Mouse (Mus musculus) embryonic facial prominence, embryonic 10.5 days (tissue): ENCODE measurements around the gene Ulk3. TPM values are rescaled to one million over a fixed set of nuclear protein-coding genes. Genes with fewer than 3 reads are reported as not detected.

Experiments used
- DNase-seq: peaks from one replicate; pipeline ENCODE4 v3.0.0-alpha.2; 2017; ENCODE audit warnings: low spot score
- H3K27ac ChIP-seq: fragments of 300-500 bp; sonication (generic); replicated peaks from 2 replicates; pipeline ENCODE4 v1.5.1; 2016; ENCODE audit warnings: mild to moderate bottlenecking
- H3K27me3 ChIP-seq: fragments of 300-500 bp; sonication (generic); replicated peaks from 2 replicates; pipeline ENCODE4 v1.6.1; 2016; ENCODE audit warnings: low read depth, mild to moderate bottlenecking; ENCODE audit not compliant: poor library complexity, severe bottlenecking
- H3K36me3 ChIP-seq: fragments of 300-500 bp; sonication (generic); replicated peaks from 2 replicates; pipeline ENCODE4 v1.6.1; 2016; ENCODE audit warnings: mild to moderate bottlenecking, moderate library complexity
- H3K4me1 ChIP-seq: fragments of 300-500 bp; sonication (generic); 2 replicates; pipeline ENCODE4 v1.6.1; 2016
- H3K4me3 ChIP-seq: fragments of 300-500 bp; sonication (generic); 2 replicates; pipeline ENCODE4 v1.5.1; 2016; ENCODE audit warnings: mild to moderate bottlenecking, moderate library complexity
- H3K9me3 ChIP-seq: fragments of 300-500 bp; sonication (generic); 2 replicates; pipeline ENCODE4 v1.6.1; 2016; ENCODE audit warnings: mild to moderate bottlenecking
- WGBS: fragments of 180-500 bp; shearing (Covaris S2); methylation state at CpG from one replicate; pipeline ENCODE4 v1.1.7; 2016; 5-methylcytosine and 5-hydroxymethylcytosine counted together
- polyA plus RNA-seq: library from polyadenylated mRNA; unstranded; fragments of >200 nt; fragmentation: Nextera tagmentation; extraction: Ambion mirVana; gene quantifications from 2 replicates; pipeline ENCODE4 v1.2.1, GENCODE M21; 2016

Ulk3 gene
- polyA plus RNA-seq, 1 experiment from 2014 or later: 16.4 TPM

DNA sequence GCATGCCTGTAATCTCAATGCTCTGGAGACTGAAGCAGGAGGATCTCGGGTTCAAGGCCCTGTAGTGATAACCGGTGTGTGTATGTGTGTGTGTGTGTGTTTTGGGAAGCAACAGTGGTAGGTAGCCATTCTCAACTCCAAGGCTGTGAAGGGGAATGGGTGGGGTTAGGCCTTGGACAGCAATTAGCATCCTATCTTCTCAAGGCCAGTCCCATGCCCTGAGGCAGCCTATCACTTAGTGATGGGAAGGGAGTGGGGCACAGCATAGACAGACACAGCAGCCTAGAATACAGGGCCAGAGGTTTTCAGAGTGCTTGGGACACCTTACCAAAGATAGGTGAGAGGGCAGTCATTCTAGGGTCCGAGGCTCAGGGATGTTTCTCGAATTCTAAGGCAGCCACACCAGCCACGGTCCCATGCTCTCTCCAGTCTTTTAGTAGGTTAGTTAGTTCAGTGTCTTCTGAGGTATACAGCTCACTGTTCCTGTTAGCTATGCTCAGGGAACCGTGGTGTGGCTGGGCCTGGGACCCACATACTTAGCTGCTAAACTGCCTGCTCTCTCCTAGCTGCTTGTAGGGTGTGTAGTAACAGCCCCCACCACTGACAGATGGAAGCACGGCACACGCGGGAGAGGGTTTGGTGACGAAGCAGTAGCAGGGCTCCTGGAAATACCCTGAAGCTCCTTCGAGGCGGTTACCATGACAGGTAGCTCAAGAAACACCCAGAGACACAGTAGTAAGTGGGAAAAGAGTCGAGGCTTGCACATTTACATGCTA is 52.7 kb downstream of the Ulk3 start:
- no peak for DNase-seq
- Histone ChIP-seq H3K36me3 (peaks cover 28% of the 10 kb centered on the region), H3K4me3 (no peak overlapping the region), H3K27me3 (0 out of 2 replicates have a peak, but pooled peaks cover under 1% of the 10 kb centered on the region), H3K9me3 (no peaks in the 10 kb centered on the region), H3K27ac (no peak overlapping the region), H3K4me1 (peaks cover 87% of the 10 kb centered on the region)
- WGBS: 83% methylated on average over 13 of the region's 13 CpGs

- Histone ChIP-seq H3K4me3 (peak overlapping the region; percentile 99), H3K27me3 (0 out of 2 replicates have a peak, but pooled peaks cover 5% of the 10 kb centered on the region), H3K4me1 (peaks cover 79% of the 10 kb centered on the region), H3K9me3 (no peaks in the 10 kb centered on the region), H3K36me3 (peaks cover 21% of the 10 kb centered on the region), H3K27ac (peak overlapping the region; percentile 99)
- WGBS: 66% methylated on average over 9 of the region's 9 CpGs
- no peak for DNase-seq
Measured at GRCm38 (mm10) chr9:57643169-57643855, 54.1 kb downstream of the Ulk3 start.

DNA sequence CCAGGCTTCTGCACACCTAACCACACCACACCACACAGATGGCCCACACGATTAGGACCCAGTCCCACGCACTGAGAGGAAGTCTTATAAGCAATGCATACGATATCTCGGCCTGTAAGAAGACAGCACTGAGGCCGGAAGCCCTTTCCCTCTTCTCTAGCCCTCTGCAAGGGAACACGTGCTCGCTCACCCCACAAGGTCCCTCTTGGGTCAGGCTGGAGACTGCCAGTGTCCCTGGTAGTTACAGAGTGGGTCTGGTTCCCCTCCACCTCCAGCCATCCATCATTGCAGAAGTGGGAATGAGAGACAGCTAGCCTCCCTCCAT is 54.6 kb downstream of the Ulk3 start:
- WGBS: 58% methylated on average over 7 of the region's 7 CpGs
- Histone ChIP-seq H3K9me3 (no peaks in the 10 kb centered on the region), H3K36me3 (peaks cover 21% of the 10 kb centered on the region), H3K4me3 (peak overlapping the region; percentile 99), H3K27ac (peak overlapping the region; percentile 99), H3K27me3 (0 out of 2 replicates have a peak, but pooled peaks cover 5% of the 10 kb centered on the region), H3K4me1 (peaks cover 78% of the 10 kb centered on the region)
- no peak for DNase-seq

DNA sequence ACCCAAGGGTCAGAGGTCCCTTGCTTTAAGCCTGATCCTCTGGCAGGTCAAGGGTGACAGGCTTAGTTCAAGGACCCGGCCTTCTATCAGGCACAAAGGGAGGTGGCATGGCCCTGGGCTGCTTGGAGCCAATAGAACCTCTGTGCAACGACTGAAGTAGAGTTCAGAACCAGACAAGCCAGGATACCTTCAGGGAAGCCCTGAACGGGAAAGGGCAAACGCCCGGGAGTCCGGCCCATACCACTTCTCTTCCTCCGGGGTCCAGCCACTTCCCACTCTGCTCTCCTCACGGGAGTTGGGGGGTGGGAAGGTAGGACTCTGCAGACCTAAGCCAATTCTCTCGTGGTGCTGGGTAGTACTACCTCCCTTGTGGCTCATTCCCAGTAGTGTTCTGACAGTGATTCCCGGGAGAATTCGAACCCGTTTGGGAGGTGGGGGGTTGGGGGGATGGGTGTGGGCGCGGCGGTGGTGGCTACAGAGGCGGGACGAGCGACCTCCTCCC is 55.2 kb downstream of the Ulk3 start:
- Histone ChIP-seq H3K27me3 (0 out of 2 replicates have a peak, but pooled peaks cover 5% of the 10 kb centered on the region), H3K9me3 (no peaks in the 10 kb centered on the region), H3K27ac (peak overlapping the region; percentile 99), H3K36me3 (peaks cover 21% of the 10 kb centered on the region), H3K4me3 (peak overlapping the region; percentile 99), H3K4me1 (peaks cover 72% of the 10 kb centered on the region)
- under 1% methylated on average over 18 of the region's 18 CpGs for WGBS
- DNase-seq: no peak

GRCm38 (mm10) chr9:57644944-57645893 is 56.0 kb downstream of the Ulk3 start:
- under 1% methylated on average over 85 of the region's 85 CpGs for WGBS
- H3K27ac ChIP-seq: peak overlapping the region; percentile 99
- peaks cover 21% of the 10 kb centered on the region for H3K36me3 ChIP-seq
- no peaks in the 10 kb centered on the region for H3K9me3 ChIP-seq
- peak overlapping the region; percentile 99 for H3K4me3 ChIP-seq
- peaks cover 66% of the 10 kb centered on the region for H3K4me1 ChIP-seq
- H3K27me3 ChIP-seq: 0 out of 2 replicates have a peak, but pooled peaks cover 5% of the 10 kb centered on the region
- DNase-seq: peak; percentile 95

Other genes with a start within 250 kb of the Ulk3 start
- gene Ppcdc, start 149.3 kb upstream of the Ulk3 start, polyA plus RNA-seq: 20.8 and 25.4 TPM in 2 replicates
- 9.3 and 9.6 TPM in 2 replicates for gene Scamp5, start 121.4 kb upstream of the Ulk3 start, polyA plus RNA-seq
- gene Rpp25, start 85.4 kb upstream of the Ulk3 start, polyA plus RNA-seq: 1.6 and 1.7 TPM in 2 replicates
- gene Cox5a, start 68.2 kb upstream of the Ulk3 start, polyA plus RNA-seq: 664 and 702 TPM in 2 replicates
- gene Fam219b, start 51.9 kb upstream of the Ulk3 start, polyA plus RNA-seq: 17.1 and 17.7 TPM in 2 replicates
- gene Mpi, start 36.7 kb upstream of the Ulk3 start, polyA plus RNA-seq: 58.7 and 61.7 TPM in 2 replicates
- gene Scamp2, start 28.5 kb upstream of the Ulk3 start, polyA plus RNA-seq: 44.1 and 45.3 TPM in 2 replicates
- 1.6 and 1.8 TPM in 2 replicates for gene Cplx3, start 16.8 kb downstream of the Ulk3 start, polyA plus RNA-seq
- not detected in 2 replicates for gene Lman1l, start 31.3 kb downstream of the Ulk3 start, polyA plus RNA-seq
- gene Csk, start 64.2 kb downstream of the Ulk3 start, polyA plus RNA-seq: 33.2 and 38.3 TPM in 2 replicates
- gene Cyp1a2, start 94.3 kb downstream of the Ulk3 start, polyA plus RNA-seq: not detected in 2 replicates
- gene Cyp1a1, start 98.5 kb downstream of the Ulk3 start, polyA plus RNA-seq: 0.07 TPM in 1 of 2 replicates, not detected in the other
- 45.5 and 46.7 TPM in 2 replicates for gene Edc3, start 119.1 kb downstream of the Ulk3 start, polyA plus RNA-seq
- 93.6 and 94.8 TPM in 2 replicates for gene Clk3, start 176.4 kb downstream of the Ulk3 start, polyA plus RNA-seq
- gene Arid3b, start 247.3 kb downstream of the Ulk3 start, polyA plus RNA-seq: 51.0 and 64.3 TPM in 2 replicates